Mouse (Mus musculus) testis, adult 2 months (tissue): ENCODE measurements around the gene Cptp. TPM values are rescaled to one million over a fixed set of nuclear protein-coding genes. Genes with fewer than 3 reads are reported as not detected.

Experiments
- H3K27ac ChIP-seq: fragments of 200-500 bp; 2 replicates; pipeline ENCODE4 v1.5.1; 2012; ENCODE audit warnings: low read depth, low read length; ENCODE audit not compliant: control insufficient read depth, insufficient read depth
- H3K27me3 ChIP-seq: fragments of 200-500 bp; 2 replicates; pipeline ENCODE4 v1.6.1; 2012; ENCODE audit warnings: mild to moderate bottlenecking, low read length, moderate library complexity; ENCODE audit not compliant: control insufficient read depth, insufficient read depth
- H3K36me3 ChIP-seq: fragments of 200-500 bp; 2 replicates; pipeline ENCODE4 v1.6.1; 2012; ENCODE audit warnings: mild to moderate bottlenecking, low read length; ENCODE audit not compliant: control insufficient read depth, insufficient read depth
- H3K4me1 ChIP-seq: fragments of 200-500 bp; 2 replicates; pipeline ENCODE4 v1.6.1; 2012; ENCODE audit warnings: low read length; ENCODE audit not compliant: control insufficient read depth, insufficient read depth
- H3K4me3 ChIP-seq: fragments of 200-500 bp; 2 replicates; pipeline ENCODE4 v1.5.1; 2012; ENCODE audit warnings: low read depth, mild to moderate bottlenecking, low read length, moderate library complexity, mixed read lengths; ENCODE audit not compliant: control insufficient read depth
- CTCF ChIP-seq: fragments of 200-500 bp; IDR thresholded peaks from 2 replicates; pipeline ENCODE4 v1.5.1; 2012; ENCODE audit warnings: low read depth, mild to moderate bottlenecking, inconsistent platforms, low read length, moderate library complexity; ENCODE audit not compliant: control insufficient read depth, insufficient read depth, insufficient replicate concordance
- POLR2A ChIP-seq: fragments of 200-500 bp; IDR thresholded peaks from 2 replicates; pipeline ENCODE4 v1.6.1; 2012; ENCODE audit warnings: low read depth, mild to moderate bottlenecking, inconsistent platforms, low read length, moderate library complexity; ENCODE audit not compliant: control insufficient read depth
- polyA plus RNA-seq: library from polyadenylated mRNA; depleted of rRNA; stranded (reverse); fragments of >200 nt; gene quantifications from 2 replicates; pipeline ENCODE4 v1.2.3, GENCODE M21; 2012

The Cptp gene
- polyA plus RNA-seq, 1 experiment = 223 TPM

GRCm38 (mm10) chr4:155841003-155841454, 28.2 kb downstream of the Cptp start:
- Histone ChIP-seq H3K36me3 (no peaks in the 10 kb centered on the region; the same call in 1 of the 2 replicates), H3K27me3 (no peaks in the 10 kb centered on the region), H3K4me1 (peaks cover 22% of the 10 kb centered on the region), H3K27ac (peak overlapping the region; percentile 19; the same call in 1 of the 2 replicates), H3K4me3 (peak overlapping the region; percentile 58)
- TF ChIP-seq CTCF (no peak), POLR2A (peak; percentile 46; the same call in 1 of the 2 replicates)

- H3K27ac ChIP-seq = peak overlapping the region; percentile 64
These were observed 28.9 kb downstream of the Cptp start for GRCm38 (mm10) chr4:155840076-155841002.

GRCm38 (mm10) chr4:155839483-155839910, 29.7 kb downstream of the Cptp start, which contains the start of gene Mxra8:
Mxra8 (plus strand) TSS chr4:155839680.
- Histone ChIP-seq H3K36me3 (no peaks in the 10 kb centered on the region; the same call in 1 of the 2 replicates), H3K4me1 (peaks cover 22% of the 10 kb centered on the region), H3K27me3 (no peaks in the 10 kb centered on the region), H3K4me3 (peak within 1 kb of the TSS; percentile 58), H3K27ac (peak within 1 kb of the TSS; percentile 64)
- no peak for TF ChIP-seq CTCF
- no peak for TF ChIP-seq POLR2A

More at GRCm38 (mm10) chr4:155840076-155841002, 28.9 kb downstream of the Cptp start:
- H3K27me3 ChIP-seq = no peaks in the 10 kb centered on the region
- H3K4me3 ChIP-seq = peak overlapping the region; percentile 58
- H3K4me1 ChIP-seq = peaks cover 22% of the 10 kb centered on the region
- H3K36me3 ChIP-seq = no peaks in the 10 kb centered on the region; the same call in 1 of the 2 replicates
- TF ChIP-seq POLR2A (no peak), CTCF (no peak)

- H3K36me3 ChIP-seq = no peaks in the 10 kb centered on the region; the same call in 1 of the 2 replicates
- peak overlapping the region; percentile 63 for H3K27ac ChIP-seq
- no peak overlapping the region for H3K4me3 ChIP-seq
- TF ChIP-seq POLR2A (no peak), CTCF (no peak)
- H3K4me1 ChIP-seq = peaks cover 22% of the 10 kb centered on the region
- H3K27me3 ChIP-seq = no peaks in the 10 kb centered on the region
These were observed 30.8 kb downstream of the Cptp start for GRCm38 (mm10) chr4:155838187-155839153.

- Histone ChIP-seq H3K4me3 (no peak overlapping the region), H3K36me3 (no peaks in the 10 kb centered on the region), H3K4me1 (peaks cover 22% of the 10 kb centered on the region), H3K27ac (peak overlapping the region; percentile 63), H3K27me3 (no peaks in the 10 kb centered on the region)
- no peak for TF ChIP-seq CTCF
- TF ChIP-seq POLR2A = no peak
These were observed 31.7 kb downstream of the Cptp start for GRCm38 (mm10) chr4:155837404-155838010.

- Histone ChIP-seq H3K36me3 (no peaks in the 10 kb centered on the region), H3K4me3 (no peak overlapping the region), H3K27ac (no peak overlapping the region), H3K27me3 (no peaks in the 10 kb centered on the region), H3K4me1 (peaks cover 7% of the 10 kb centered on the region)
- TF ChIP-seq POLR2A = no peak
- TF ChIP-seq CTCF = peak; percentile 36; the same call in 1 of the 2 replicates
These were observed 35.4 kb downstream of the Cptp start for GRCm38 (mm10) chr4:155833836-155834235.
